Mouse (Mus musculus) hematopoietic stem cell, adult 5-6 weeks (primary cell): ENCODE measurements around the gene Ucp3. TPM values are rescaled to one million over a fixed set of nuclear protein-coding genes. Genes with fewer than 3 reads are reported as not detected.

Source experiments
- ATAC-seq, 2 experiments: fragments of 125-278 bp in 1 of 2; replicated peaks in 1 of 2; 2 replicates each; pipeline ENCODE4 v1.8.0; 2016 to 2017; ENCODE audit warnings: inconsistent platforms in 2 of 2, mild to moderate bottlenecking in 2 of 2, moderate number of reproducible peaks in 2 of 2, low read depth in 1 of 2, moderate TSS enrichment in 1 of 2; ENCODE audit not compliant: low FRiP score in 2 of 2, poor library complexity in 2 of 2, severe bottlenecking in 2 of 2, insufficient read depth in 1 of 2, low TSS enrichment in 1 of 2
- total RNA-seq: library from RNA; stranded (forward); fragments of 172-1452, 232-1000 nt; gene quantifications from 2 replicates; pipeline ENCODE4 v1.2.3, GENCODE M21; 2017

Ucp3 gene
- total RNA-seq: not detected in 2 replicates

- no peak for ATAC-seq
Observed at GRCm38 (mm10) chr7:100472777-100473176, at the start of gene Ucp3. TSS of gene Ucp3 (plus strand) at chr7:100472990.

- ATAC-seq: no peak
Observed at GRCm38 (mm10) chr7:100425795-100426194, 47.0 kb upstream of the Ucp3 start.

- ATAC-seq: peak; percentile 41 to 57; a peak in 2 of 4 replicates
Observed at GRCm38 (mm10) chr7:100429102-100429501, 43.7 kb upstream of the Ucp3 start.

GRCm38 (mm10) chr7:100429911-100430310, 42.9 kb upstream of the Ucp3 start:
- ATAC-seq: peak in 1 of 2 experiments; percentile 28; a peak in 2 of 4 replicates

- ATAC-seq: peak in 1 of 2 experiments; percentile 53; a peak in 1 of 4 replicates
Observed at GRCm38 (mm10) chr7:100431103-100431502, 41.7 kb upstream of the Ucp3 start.

GRCm38 (mm10) chr7:100433295-100433694, 39.5 kb upstream of the Ucp3 start:
- ATAC-seq: no peak

GRCm38 (mm10) chr7:100443728-100444127, 29.1 kb upstream of the Ucp3 start:
- ATAC-seq: peak; percentile 69 to 71

GRCm38 (mm10) chr7:100446271-100446670, 26.5 kb upstream of the Ucp3 start:
- no peak for ATAC-seq

GRCm38 (mm10) chr7:100448530-100448929, 24.3 kb upstream of the Ucp3 start:
- ATAC-seq: no peak

- no peak for ATAC-seq
Observed at GRCm38 (mm10) chr7:100448985-100449384, 23.8 kb upstream of the Ucp3 start.

- ATAC-seq: no peak
Observed at GRCm38 (mm10) chr7:100458153-100458552, 14.6 kb upstream of the Ucp3 start.

- no peak for ATAC-seq
Observed at GRCm38 (mm10) chr7:100459862-100460261, 12.9 kb upstream of the Ucp3 start.

- peak; percentile 47 to 55; a peak in 3 of 4 replicates for ATAC-seq
Observed at GRCm38 (mm10) chr7:100461621-100462151, 11.1 kb upstream of the Ucp3 start.

GRCm38 (mm10) chr7:100463194-100463593, 9.6 kb upstream of the Ucp3 start:
- no peak for ATAC-seq

GRCm38 (mm10) chr7:100463757-100464156, 9.0 kb upstream of the Ucp3 start:
- ATAC-seq: no peak

GRCm38 (mm10) chr7:100464248-100464647, 8.5 kb upstream of the Ucp3 start:
- no peak for ATAC-seq

GRCm38 (mm10) chr7:100465248-100465647, 7.5 kb upstream of the Ucp3 start:
- ATAC-seq: no peak

GRCm38 (mm10) chr7:100465656-100466309, 7.0 kb upstream of the Ucp3 start:
- peak; percentile 26 to 43; a peak in 3 of 4 replicates for ATAC-seq
